Mouse (Mus musculus): ENCODE data around the gene Gm4756. TPM values are rescaled to one million over a fixed set of nuclear protein-coding genes. Genes with fewer than 3 reads are reported as not detected.

Gm4756 gene
- polyA plus RNA-seq, 2 experiments = 0.06 to 0.08 TPM

DNA sequence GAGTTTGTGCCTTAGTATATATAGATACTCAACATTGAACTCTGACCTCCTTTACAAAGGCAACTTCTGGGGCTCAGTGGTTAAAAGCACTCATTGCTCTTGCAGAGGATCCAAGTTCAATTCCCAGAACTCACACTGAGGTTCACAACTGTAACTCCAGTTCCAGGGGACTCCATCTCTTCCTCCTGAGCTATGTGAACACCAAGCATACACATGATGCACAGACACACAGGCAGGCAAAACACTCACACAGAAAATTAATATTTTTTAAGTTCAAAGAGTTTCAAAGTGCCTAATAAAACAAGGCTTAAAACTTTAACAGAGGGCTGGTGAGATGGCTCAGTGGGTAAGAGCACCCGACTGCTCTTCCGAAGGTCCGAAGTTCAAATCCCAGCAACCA, 34.2 kb upstream of the Gm4756 start:
- ATAC-seq (ENCODE audit: insufficient read depth) (no peak), DNase-seq (ENCODE audit: low read depth in 3 of 3, low spot score in 3 of 3) (no peak)
- Histone ChIP-seq H3K4me1 (replicated peaks; ENCODE audit: control insufficient read depth in 2 of 2, insufficient read depth in 2 of 2, low read length in 1 of 2) (peaks cover 2 to 7% of the 10 kb centered on the region in 2 experiments; a peak in 3 of 4 replicates), H3K36me3 (replicated peaks; ENCODE audit: control insufficient read depth, insufficient read depth, low read depth) (no peaks in the 10 kb centered on the region), H3K9ac (replicated peaks) (no peak overlapping the region), H3K4me2 (ENCODE audit: low read depth) (no peak overlapping the region), H3K27ac (no peak overlapping the region), H3K9me3 (ENCODE audit: control insufficient read depth, low read length) (no peaks in the 10 kb centered on the region), H3K27me3 (ENCODE audit: control insufficient read depth, insufficient read depth, low read length) (no peaks in the 10 kb centered on the region), H3K4me3 (ENCODE audit: insufficient read depth in 1 of 2, low read depth in 2 of 2, low read length in 2 of 2) (no peak overlapping the region)
- no peak for TF ChIP-seq CTCF (IDR thresholded peaks at IDR 0.05; ENCODE audit: low read depth)
- no peak for TF ChIP-seq EP300 (IDR thresholded peaks at IDR 0.05; ENCODE audit: low read depth)
- 87% methylated on average over 3 of the region's 3 CpGs for WGBS (ENCODE audit: insufficient replicate concordance)

DNA sequence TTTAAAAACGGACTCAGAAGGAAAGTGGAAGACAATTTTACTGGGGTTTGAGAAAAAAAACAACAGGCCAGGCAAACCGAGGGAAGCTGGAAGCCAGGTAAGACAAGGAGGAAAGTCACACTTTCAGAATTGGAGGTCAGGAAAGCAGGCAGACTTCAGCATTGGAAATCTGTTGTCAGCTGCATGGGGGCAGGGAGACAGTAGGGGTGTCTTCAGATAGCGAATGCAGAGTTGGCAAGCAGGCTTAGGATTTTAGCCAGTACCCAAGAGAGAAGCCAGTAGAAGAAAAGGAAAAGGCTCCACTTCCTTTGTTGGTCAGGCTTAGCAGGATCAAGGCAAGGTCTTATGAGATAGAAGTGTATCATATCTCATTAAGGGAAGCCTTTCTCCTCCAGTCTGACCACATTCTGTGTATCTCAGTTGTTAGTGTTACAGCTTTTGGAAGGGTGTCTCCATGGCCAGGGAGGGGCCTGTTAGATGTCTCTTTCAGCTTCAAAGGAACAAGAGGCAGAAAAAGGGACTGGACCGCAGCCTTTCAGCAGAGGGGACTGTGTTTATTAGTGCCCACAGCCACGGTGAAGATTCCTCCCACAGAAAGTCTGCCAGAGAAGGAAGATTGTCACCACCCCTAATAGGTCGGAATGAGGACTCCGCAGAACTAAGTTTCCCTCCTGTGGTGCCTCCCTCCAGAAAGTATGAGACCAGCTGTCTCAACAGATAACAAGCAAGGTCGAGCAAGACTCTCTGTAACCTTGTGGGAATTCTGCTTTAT, 33.2 kb upstream of the Gm4756 start:
- Histone ChIP-seq H3K4me3 (ENCODE audit: insufficient read depth in 1 of 2, low read depth in 2 of 2, low read length in 2 of 2) (no peak overlapping the region), H3K27me3 (ENCODE audit: control insufficient read depth, insufficient read depth, low read length) (no peaks in the 10 kb centered on the region), H3K27ac (no peak overlapping the region; the same call in 1 of the 2 replicates), H3K9ac (replicated peaks) (no peak overlapping the region), H3K4me2 (ENCODE audit: low read depth) (peak overlapping the region; percentile 39), H3K36me3 (replicated peaks; ENCODE audit: control insufficient read depth, insufficient read depth, low read depth) (no peaks in the 10 kb centered on the region), H3K4me1 (replicated peaks; ENCODE audit: control insufficient read depth in 2 of 2, insufficient read depth in 2 of 2, low read length in 1 of 2) (peaks cover 2 to 7% of the 10 kb centered on the region in 2 experiments; a peak in 3 of 4 replicates), H3K9me3 (ENCODE audit: control insufficient read depth, low read length) (no peaks in the 10 kb centered on the region)
- TF ChIP-seq CTCF (IDR thresholded peaks at IDR 0.05; ENCODE audit: low read depth) (no peak), EP300 (IDR thresholded peaks at IDR 0.05; ENCODE audit: low read depth) (0 out of 2 replicates have a peak, but pooled peaks have one; percentile 23)
- peak; percentile 88 for ATAC-seq (ENCODE audit: insufficient read depth)
- no peak for DNase-seq (ENCODE audit: low read depth in 3 of 3, low spot score in 3 of 3)
- WGBS (ENCODE audit: insufficient replicate concordance) = 26% methylated on average over 8 of the region's 8 CpGs

GRCm38 (mm10) chr12:72681919-72682318, 32.5 kb upstream of the Gm4756 start:
- ATAC-seq (ENCODE audit: insufficient read depth) = no peak
- TF ChIP-seq EP300 (IDR thresholded peaks at IDR 0.05; ENCODE audit: low read depth) (no peak), CTCF (IDR thresholded peaks at IDR 0.05; ENCODE audit: low read depth) (no peak)
- Histone ChIP-seq H3K4me3 (ENCODE audit: insufficient read depth in 1 of 2, low read depth in 2 of 2, low read length in 2 of 2) (no peak overlapping the region), H3K27me3 (ENCODE audit: control insufficient read depth, insufficient read depth, low read length) (no peaks in the 10 kb centered on the region), H3K9ac (replicated peaks) (no peak overlapping the region), H3K27ac (no peak overlapping the region), H3K36me3 (replicated peaks; ENCODE audit: control insufficient read depth, insufficient read depth, low read depth) (no peaks in the 10 kb centered on the region), H3K9me3 (ENCODE audit: control insufficient read depth, low read length) (no peaks in the 10 kb centered on the region), H3K4me2 (ENCODE audit: low read depth) (no peak overlapping the region), H3K4me1 (replicated peaks; ENCODE audit: control insufficient read depth in 2 of 2, insufficient read depth in 2 of 2, low read length in 1 of 2) (peaks cover 2 to 7% of the 10 kb centered on the region in 2 experiments; a peak in 3 of 4 replicates)
- DNase-seq (ENCODE audit: low read depth in 3 of 3, low spot score in 3 of 3) = no peak
- WGBS (ENCODE audit: insufficient replicate concordance) = 80% methylated on average over 1 of the region's 1 CpGs

DNA sequence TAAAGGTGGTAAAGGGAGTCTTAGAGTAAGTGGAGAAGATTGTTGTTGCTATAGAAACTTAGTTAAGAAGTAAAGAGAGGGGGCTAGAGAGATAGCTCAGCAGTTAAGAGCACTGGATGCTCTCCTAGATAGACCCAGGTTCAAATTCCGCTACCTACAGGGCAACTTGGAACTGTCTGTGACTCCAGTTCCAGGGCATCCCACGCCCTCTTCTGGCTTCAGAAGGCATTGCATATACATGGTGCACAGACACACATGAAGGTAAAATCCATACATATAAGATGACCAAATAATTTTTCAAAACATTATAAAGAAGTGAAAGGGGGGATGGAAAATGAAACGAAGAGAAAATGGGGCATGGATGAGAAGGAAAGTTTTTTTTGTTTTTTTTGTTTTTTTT, 30.2 kb upstream of the Gm4756 start:
- DNase-seq (ENCODE audit: low read depth in 3 of 3, low spot score in 3 of 3) (no peak), ATAC-seq (ENCODE audit: insufficient read depth) (no peak)
- 49% methylated on average over 3 of the region's 3 CpGs for WGBS (ENCODE audit: insufficient replicate concordance)
- Histone ChIP-seq H3K9me3 (ENCODE audit: control insufficient read depth, low read length) (no peaks in the 10 kb centered on the region), H3K9ac (replicated peaks) (no peak overlapping the region), H3K27me3 (ENCODE audit: control insufficient read depth, insufficient read depth, low read length) (no peaks in the 10 kb centered on the region), H3K36me3 (replicated peaks; ENCODE audit: control insufficient read depth, insufficient read depth, low read depth) (no peaks in the 10 kb centered on the region), H3K4me1 (replicated peaks; ENCODE audit: control insufficient read depth in 2 of 2, insufficient read depth in 2 of 2, low read length in 1 of 2) (peaks cover 2 to 7% of the 10 kb centered on the region in 2 experiments; a peak in 3 of 4 replicates), H3K4me3 (ENCODE audit: insufficient read depth in 1 of 2, low read depth in 2 of 2, low read length in 2 of 2) (no peak overlapping the region), H3K27ac (no peak overlapping the region), H3K4me2 (ENCODE audit: low read depth) (no peak overlapping the region)
- TF ChIP-seq CTCF (IDR thresholded peaks at IDR 0.05; ENCODE audit: low read depth) (peak; percentile 49), EP300 (IDR thresholded peaks at IDR 0.05; ENCODE audit: low read depth) (no peak)

DNA sequence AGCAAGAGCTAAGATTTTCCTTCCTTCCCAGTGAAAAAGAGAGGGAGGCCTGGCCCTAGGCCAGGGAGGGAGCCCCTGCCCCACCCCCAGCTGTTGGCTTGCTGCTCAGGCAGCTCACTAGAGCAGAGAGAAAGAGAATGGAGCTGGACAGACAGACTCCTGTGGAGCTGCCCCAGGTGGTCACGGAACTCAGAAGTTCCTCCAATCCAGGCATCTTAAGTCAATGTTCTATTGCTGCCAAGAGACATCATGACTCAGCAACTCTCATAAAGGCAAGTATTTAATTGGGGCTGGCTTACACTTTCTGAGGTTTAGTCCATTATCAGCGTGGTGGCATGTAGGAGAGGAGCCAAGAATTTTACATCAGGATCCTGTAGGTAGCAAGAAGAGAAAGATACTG, 25.4 kb upstream of the Gm4756 start:
- DNase-seq (ENCODE audit: low read depth in 3 of 3, low spot score in 3 of 3) (no peak), ATAC-seq (ENCODE audit: insufficient read depth) (no peak)
- Histone ChIP-seq H3K27ac (no peak overlapping the region), H3K9me3 (ENCODE audit: control insufficient read depth, low read length) (no peaks in the 10 kb centered on the region), H3K9ac (replicated peaks) (no peak overlapping the region), H3K27me3 (ENCODE audit: control insufficient read depth, insufficient read depth, low read length) (no peaks in the 10 kb centered on the region), H3K4me1 (replicated peaks; ENCODE audit: control insufficient read depth in 2 of 2, insufficient read depth in 2 of 2, low read length in 1 of 2) (no peaks in the 10 kb centered on the region), H3K36me3 (replicated peaks; ENCODE audit: control insufficient read depth, insufficient read depth, low read depth) (no peaks in the 10 kb centered on the region), H3K4me3 (ENCODE audit: insufficient read depth in 1 of 2, low read depth in 2 of 2, low read length in 2 of 2) (no peak overlapping the region), H3K4me2 (ENCODE audit: low read depth) (no peak overlapping the region)
- 45% methylated on average over 2 of the region's 2 CpGs for WGBS (ENCODE audit: insufficient replicate concordance)
- TF ChIP-seq EP300 (IDR thresholded peaks at IDR 0.05; ENCODE audit: low read depth) (no peak), CTCF (IDR thresholded peaks at IDR 0.05; ENCODE audit: low read depth) (no peak)

All from liver, embryonic 14.5 days (tissue).